Comparison of ENCODE assay signal across 11 mouse cellular contexts in genomic region chr11:100840866-100841265, GRCm38 (mm10). TPM values are rescaled to one million over a fixed set of nuclear protein-coding genes. Genes with fewer than 3 reads are reported as not detected.
DNase-seq lines count a peak whose midpoint lies in the region; ATAC-seq and TF ChIP-seq lines count a peak whose summit lies in the region.
"Had no signal": no experiment of that assay in that cellular context is flagged by ENCODE, and none has a peak within 500 bp of the region (broad histone marks: within the 10 kb centered on the region; RNA-seq: fewer than 3 reads in every experiment).

No protein-coding gene starts in this region.

- TF ChIP-seq EP300 in lung, postnatal 0 days (IDR thresholded peaks at IDR 0.05): no peak

- ATAC-seq in erythroid progenitor cell, adult 5-6 weeks (replicated peaks; ENCODE audit: low FRiP score, poor library complexity, severe bottlenecking): peak; percentile 53
- ATAC-seq in lung, postnatal 0 days: peak; percentile 71
- peak; percentile 58; the same call in 1 of the 2 replicates for ATAC-seq in neutrophil, adult 5-6 weeks (ENCODE audit: extremely low read depth, insufficient number of reproducible peaks, low FRiP score, poor library complexity, severe bottlenecking)
- ATAC-seq in kidney, embryonic 16.5 days (ENCODE audit: low FRiP score, low TSS enrichment): no peak

- no peak overlapping the region for H3K4me2 ChIP-seq in lung, postnatal 0 days (replicated peaks; ENCODE audit: low read depth, low read length)
- H3K4me2 ChIP-seq in kidney, embryonic 16.5 days (replicated peaks; ENCODE audit: low read depth, low read length): no peak overlapping the region
- H3K4me2 ChIP-seq: hindbrain, embryonic 13.5 days; midbrain, embryonic 11.5 days had no signal

- no peak overlapping the region for H3K27ac ChIP-seq in lung, postnatal 0 days (ENCODE audit: low read length)
- no peak overlapping the region for H3K27ac ChIP-seq in kidney, embryonic 16.5 days (ENCODE audit: low read length)
- H3K27ac ChIP-seq: hindbrain, embryonic 13.5 days had no signal

- no peak overlapping the region for H3K9ac ChIP-seq in lung, postnatal 0 days (replicated peaks; ENCODE audit: low read depth)
- no peak overlapping the region for H3K9ac ChIP-seq in kidney, embryonic 16.5 days (replicated peaks; ENCODE audit: low read length)
- H3K9ac ChIP-seq: hindbrain, embryonic 13.5 days had no signal

- DNase-seq in thymus, postnatal 14 days: peak; percentile 54
- no peak for DNase-seq in thymus, postnatal 36 days
- peak; percentile 83 for DNase-seq in lung, postnatal 0 days (ENCODE audit: low spot score)
- no peak for DNase-seq in cerebellum, adult 11-12 months
- no peak for DNase-seq in kidney, postnatal 10 days
- DNase-seq: cerebellum, adult 8-10 months had no signal

- no peaks in the 10 kb centered on the region for H3K36me3 ChIP-seq in lung, postnatal 0 days (ENCODE audit: insufficient read depth, low read length)
- no peaks in the 10 kb centered on the region for H3K36me3 ChIP-seq in kidney, embryonic 16.5 days (ENCODE audit: insufficient read depth, low read length)
- H3K36me3 ChIP-seq: hindbrain, embryonic 13.5 days had no signal

- WGBS in lung, postnatal 0 days: 37% methylated on average over 12 of the region's 12 CpGs
- WGBS in kidney, embryonic 16.5 days: 51% methylated on average over 12 of the region's 12 CpGs

- no peak for TF ChIP-seq CTCF in lung, postnatal 0 days (IDR thresholded peaks at IDR 0.05)

- H3K4me1 ChIP-seq in lung, postnatal 0 days (ENCODE audit: insufficient read depth, low read depth, low read length): no peaks in the 10 kb centered on the region
- peaks cover 7% of the 10 kb centered on the region; the same call in 1 of the 2 replicates for H3K4me1 ChIP-seq in kidney, embryonic 16.5 days (ENCODE audit: insufficient read depth, low read length)

- H3K9me3 ChIP-seq in lung, postnatal 0 days (ENCODE audit: low read length): no peaks in the 10 kb centered on the region
- H3K9me3 ChIP-seq in kidney, embryonic 16.5 days (ENCODE audit: low read length): peaks cover 4% of the 10 kb centered on the region; the same call in 1 of the 2 replicates
- H3K9me3 ChIP-seq: hindbrain, embryonic 13.5 days had no signal

- no peaks in the 10 kb centered on the region for H3K27me3 ChIP-seq in lung, postnatal 0 days (replicated peaks; ENCODE audit: insufficient read depth, low read length)
- H3K27me3 ChIP-seq in kidney, embryonic 16.5 days (ENCODE audit: insufficient read depth, low read length): no peaks in the 10 kb centered on the region
- H3K27me3 ChIP-seq: hindbrain, embryonic 13.5 days had no signal

- no peak overlapping the region for H3K4me3 ChIP-seq in lung, postnatal 0 days (ENCODE audit: low read depth, low read length)
- H3K4me3 ChIP-seq in kidney, embryonic 16.5 days (ENCODE audit: low read length): no peak overlapping the region
- H3K4me3 ChIP-seq: hindbrain, embryonic 13.5 days had no signal

RNA-seq across cellular contexts. Expression of gene Stat5b, which starts 9.7 kb away (rescaled TPM):
- 5.9 and 10.1 TPM in 2 replicates for total RNA-seq in erythroid progenitor cell, adult 5-6 weeks (2015; ENCODE audit: low replicate concordance)
- 7.0 and 10.3 TPM in 2 replicates for total RNA-seq in erythroid progenitor cell, adult 5-6 weeks (2017; ENCODE audit: low replicate concordance)
- polyA plus RNA-seq in lung, postnatal 0 days (2015; fragmentation: Nextera tagmentation; extraction: Ambion mirVana): 17.9 and 21.4 TPM in 2 replicates
- total RNA-seq in neutrophil, adult 5-6 weeks (2017): 103 and 108 TPM in 2 replicates
- 18.7 and 22.5 TPM in 2 replicates for polyA plus RNA-seq in kidney, embryonic 16.5 days (2015; fragmentation: Nextera tagmentation; extraction: Ambion mirVana)

RNA-seq across cellular contexts. Expression of gene Stat5a, which starts 18.3 kb away (rescaled TPM):
- total RNA-seq in erythroid progenitor cell, adult 5-6 weeks (2015; ENCODE audit: low replicate concordance): 3.2 and 7.5 TPM in 2 replicates
- 5.3 and 5.4 TPM in 2 replicates for total RNA-seq in erythroid progenitor cell, adult 5-6 weeks (2017; ENCODE audit: low replicate concordance)
- 6.2 and 7.1 TPM in 2 replicates for polyA plus RNA-seq in lung, postnatal 0 days (2015; fragmentation: Nextera tagmentation; extraction: Ambion mirVana)
- total RNA-seq in neutrophil, adult 5-6 weeks (2017): 20.9 and 22.5 TPM in 2 replicates
- polyA plus RNA-seq in kidney, embryonic 16.5 days (2015; fragmentation: Nextera tagmentation; extraction: Ambion mirVana): 3.7 and 4.5 TPM in 2 replicates

Comparison
In these comparisons a context has a peak if more than half of its experiments do, and no peak if none do; other contexts are left out.
1. DNase-seq: peak in thymus, postnatal 14 days (single experiment) and lung, postnatal 0 days (single experiment); none in thymus, postnatal 36 days (0 of 2), cerebellum, adult 11-12 months (single experiment) and kidney, postnatal 10 days (single experiment).